Mouse (Mus musculus) intestine, embryonic 16.5 days (tissue): ENCODE results near the gene Trib2. TPM values are rescaled to one million over a fixed set of nuclear protein-coding genes. Genes with fewer than 3 reads are reported as not detected.

Source experiments
- ATAC-seq: fragments of 200-750 bp; cut with Nextera tagmentation; 2 replicates; pipeline ENCODE4 v1.8.0; 2017; ENCODE audit warnings: moderate TSS enrichment, moderate library complexity
- H3K27ac ChIP-seq: fragments of 300-500 bp; sonication (generic); 2 replicates; pipeline ENCODE4 v1.5.1; 2014; ENCODE audit warnings: mild to moderate bottlenecking, low read length
- H3K27me3 ChIP-seq: fragments of 300-500 bp; sonication (generic); replicated peaks from 2 replicates; pipeline ENCODE4 v1.6.1; 2014; ENCODE audit warnings: low read length, control low read depth, mixed read lengths; ENCODE audit not compliant: control insufficient read depth, insufficient read depth
- H3K36me3 ChIP-seq: fragments of 300-500 bp; sonication (generic); 2 replicates; pipeline ENCODE4 v1.6.1; 2014; ENCODE audit warnings: low read length, control low read depth; ENCODE audit not compliant: control insufficient read depth, insufficient read depth
- H3K4me1 ChIP-seq: fragments of 300-500 bp; sonication (generic); 2 replicates; pipeline ENCODE4 v1.6.1; 2014; ENCODE audit warnings: low read length, control low read depth, mixed read lengths; ENCODE audit not compliant: control insufficient read depth, insufficient read depth
- H3K4me2 ChIP-seq: fragments of 300-500 bp; sonication (generic); 2 replicates; pipeline ENCODE4 v1.6.1; 2014; ENCODE audit warnings: low read depth, low read length, control low read depth
- H3K4me3 ChIP-seq: fragments of 300-500 bp; sonication (generic); 2 replicates; pipeline ENCODE4 v1.5.1; 2014; ENCODE audit warnings: mild to moderate bottlenecking, low read length
- H3K9ac ChIP-seq: fragments of 300-500 bp; sonication (generic); 2 replicates; pipeline ENCODE4 v1.6.1; 2014; ENCODE audit warnings: low read depth, low read length
- H3K9me3 ChIP-seq: fragments of 300-500 bp; sonication (generic); 2 replicates; pipeline ENCODE4 v1.6.1; 2016; ENCODE audit warnings: low read length, control low read depth; ENCODE audit not compliant: control insufficient read depth
- WGBS: fragments of 180-500 bp; shearing (Covaris S2); extraction: QIAGEN DNeasy Blood & Tissue Kit; methylation state at CpG from one replicate; pipeline ENCODE4 v1.1.7; 2014; 5-methylcytosine and 5-hydroxymethylcytosine counted together
- microRNA-seq: library from miRNA; unstranded; fragments of <30 nt; microRNA quantifications from one replicate; pipeline ENCODE4, GENCODE M21; 2016
- polyA plus RNA-seq: library from polyadenylated mRNA; unstranded; fragments of >200 nt; fragmentation: Nextera tagmentation; extraction: Ambion mirVana; gene quantifications from 2 replicates; pipeline ENCODE4 v1.2.1, GENCODE M21; 2015

Trib2 gene
- polyA plus RNA-seq, 1 experiment from 2014 or later, result 17.7 TPM

DNA sequence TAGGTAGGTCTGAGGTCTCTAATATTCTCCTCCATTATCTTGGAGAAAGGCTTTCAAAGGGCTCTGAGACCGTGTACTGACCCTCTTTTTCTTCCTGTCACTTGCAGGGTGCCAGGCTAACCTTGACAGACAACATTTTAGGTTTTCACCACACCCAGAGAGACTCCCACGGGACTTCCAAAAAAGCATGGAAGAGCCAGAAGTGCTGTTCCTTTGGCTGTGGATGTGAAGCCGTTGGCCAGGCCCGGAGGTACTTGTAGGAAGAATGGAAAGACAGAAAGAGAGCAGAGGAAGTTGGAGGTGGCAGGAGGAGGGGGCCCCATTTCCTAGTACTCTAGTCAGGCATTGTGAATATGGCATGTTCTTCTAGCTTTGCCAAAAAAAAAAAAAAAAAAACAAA lies 56.0 kb downstream of the Trib2 start:
- no peak overlapping the region for H3K4me3 ChIP-seq
- no peaks in the 10 kb centered on the region for H3K4me1 ChIP-seq
- H3K36me3 ChIP-seq, result no peaks in the 10 kb centered on the region
- H3K27ac ChIP-seq, result no peak overlapping the region
- WGBS, result 83% methylated on average over 4 of the region's 4 CpGs
- H3K9me3 ChIP-seq, result no peaks in the 10 kb centered on the region; the same call in 1 of the 2 replicates
- no peak overlapping the region for H3K4me2 ChIP-seq
- H3K27me3 ChIP-seq, result no peaks in the 10 kb centered on the region
- ATAC-seq, result no peak
- no peak overlapping the region for H3K9ac ChIP-seq

GRCm38 (mm10) chr12:15758866-15759265 lies 57.9 kb downstream of the Trib2 start:
- Histone ChIP-seq H3K4me1 (no peaks in the 10 kb centered on the region), H3K27me3 (no peaks in the 10 kb centered on the region), H3K9ac (no peak overlapping the region), H3K36me3 (no peaks in the 10 kb centered on the region), H3K4me2 (no peak overlapping the region), H3K9me3 (no peaks in the 10 kb centered on the region; the same call in 1 of the 2 replicates), H3K4me3 (no peak overlapping the region), H3K27ac (no peak overlapping the region)
- WGBS, result 47% methylated on average over 2 of the region's 2 CpGs
- ATAC-seq, result no peak

DNA sequence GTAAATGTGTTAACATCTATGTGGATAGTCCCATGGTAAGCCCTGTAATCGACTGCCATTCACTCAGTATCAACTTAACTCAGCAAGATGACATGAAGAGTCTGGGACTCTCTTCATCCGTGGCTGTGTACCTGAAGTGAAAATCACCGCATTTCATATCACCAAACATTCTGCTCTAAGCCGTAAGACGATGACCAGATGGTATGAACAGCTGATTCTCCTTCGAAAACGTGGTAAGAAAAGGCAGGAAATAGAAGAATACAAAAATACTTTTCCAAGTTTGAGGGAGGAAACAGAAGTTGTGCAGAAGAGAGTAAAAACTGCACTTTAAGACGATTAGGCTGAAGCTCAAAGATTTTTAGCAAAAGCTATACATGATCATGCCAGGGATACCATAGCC lies 59.4 kb downstream of the Trib2 start:
- Histone ChIP-seq H3K4me1 (no peaks in the 10 kb centered on the region), H3K9me3 (no peaks in the 10 kb centered on the region; the same call in 1 of the 2 replicates), H3K27ac (no peak overlapping the region), H3K9ac (no peak overlapping the region), H3K4me2 (no peak overlapping the region), H3K36me3 (no peaks in the 10 kb centered on the region), H3K27me3 (no peaks in the 10 kb centered on the region), H3K4me3 (no peak overlapping the region)
- 76% methylated on average over 8 of the region's 8 CpGs for WGBS
- ATAC-seq, result no peak

- Histone ChIP-seq H3K36me3 (no peaks in the 10 kb centered on the region), H3K4me2 (no peak overlapping the region), H3K9me3 (no peaks in the 10 kb centered on the region; the same call in 1 of the 2 replicates), H3K4me3 (no peak overlapping the region), H3K4me1 (no peaks in the 10 kb centered on the region), H3K9ac (no peak overlapping the region), H3K27ac (no peak overlapping the region), H3K27me3 (no peaks in the 10 kb centered on the region)
- 50% methylated on average over 2 of the region's 2 CpGs for WGBS
- ATAC-seq, result no peak
Observed at GRCm38 (mm10) chr12:15755030-15755690, 61.6 kb downstream of the Trib2 start.

GRCm38 (mm10) chr12:15754602-15755001 lies 62.1 kb downstream of the Trib2 start:
- H3K4me2 ChIP-seq, result no peak overlapping the region
- H3K4me1 ChIP-seq, result no peaks in the 10 kb centered on the region
- H3K36me3 ChIP-seq, result no peaks in the 10 kb centered on the region
- 46% methylated on average over 2 of the region's 2 CpGs for WGBS
- no peaks in the 10 kb centered on the region; the same call in 1 of the 2 replicates for H3K9me3 ChIP-seq
- H3K27ac ChIP-seq, result no peak overlapping the region
- H3K27me3 ChIP-seq, result no peaks in the 10 kb centered on the region
- ATAC-seq, result no peak
- no peak overlapping the region for H3K9ac ChIP-seq
- no peak overlapping the region for H3K4me3 ChIP-seq

GRCm38 (mm10) chr12:15749646-15750195 lies 67.0 kb downstream of the Trib2 start:
- Histone ChIP-seq H3K4me1 (no peaks in the 10 kb centered on the region), H3K27me3 (no peaks in the 10 kb centered on the region), H3K9me3 (no peaks in the 10 kb centered on the region), H3K27ac (no peak overlapping the region), H3K4me2 (no peak overlapping the region), H3K9ac (no peak overlapping the region), H3K4me3 (no peak overlapping the region), H3K36me3 (no peaks in the 10 kb centered on the region)
- 49% methylated on average over 4 of the region's 4 CpGs for WGBS
- ATAC-seq, result no peak

DNA sequence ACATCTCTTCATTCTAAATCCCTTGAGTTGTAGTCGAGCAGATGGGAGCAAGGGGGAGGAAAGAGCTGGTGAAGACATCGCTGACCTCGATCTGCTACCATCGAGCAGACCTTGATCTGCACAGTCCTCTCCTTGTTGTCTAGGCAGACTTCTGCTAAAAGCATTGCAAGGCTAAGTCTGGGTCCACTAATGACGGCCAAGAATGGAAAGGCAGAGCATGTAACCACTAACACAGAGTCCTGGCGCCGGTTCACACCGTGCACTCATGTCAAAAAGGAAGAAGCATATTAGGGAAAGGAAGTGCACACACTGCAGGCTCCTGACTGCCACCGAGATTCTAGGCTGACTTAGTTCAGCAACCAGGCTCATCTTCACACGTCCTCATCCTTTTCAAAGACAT lies 71.0 kb downstream of the Trib2 start:
- Histone ChIP-seq H3K4me1 (no peaks in the 10 kb centered on the region), H3K27ac (no peak overlapping the region), H3K36me3 (no peaks in the 10 kb centered on the region), H3K4me3 (no peak overlapping the region), H3K9ac (no peak overlapping the region), H3K9me3 (no peaks in the 10 kb centered on the region), H3K27me3 (no peaks in the 10 kb centered on the region), H3K4me2 (no peak overlapping the region)
- 59% methylated on average over 10 of the region's 10 CpGs for WGBS
- ATAC-seq, result no peak

Small RNA genes lying within 50 kb of the gene (microRNA-seq; reads per million reads assigned to microRNA genes)
- gene Mir6387, result not detected
